Mouse (Mus musculus) heart, postnatal 0 days (tissue): Measurements from ENCODE around the gene Lxn.

Source experiments
- CTCF ChIP-seq: IDR thresholded peaks from 2 replicates; pipeline ENCODE4 v1.5.1; 2016; ENCODE audit warnings: antibody characterized with exemption, control low read depth, low read depth
- EP300 ChIP-seq: IDR thresholded peaks from 2 replicates; pipeline ENCODE4 v1.6.1; 2016; ENCODE audit warnings: antibody characterized with exemption, low read depth

- TF ChIP-seq CTCF: no peak
- TF ChIP-seq EP300: no peak
These were observed 34.3 kb upstream of the Lxn start for GRCm38 (mm10) chr3:67497998-67498397.
